In the genomic region with DNA sequence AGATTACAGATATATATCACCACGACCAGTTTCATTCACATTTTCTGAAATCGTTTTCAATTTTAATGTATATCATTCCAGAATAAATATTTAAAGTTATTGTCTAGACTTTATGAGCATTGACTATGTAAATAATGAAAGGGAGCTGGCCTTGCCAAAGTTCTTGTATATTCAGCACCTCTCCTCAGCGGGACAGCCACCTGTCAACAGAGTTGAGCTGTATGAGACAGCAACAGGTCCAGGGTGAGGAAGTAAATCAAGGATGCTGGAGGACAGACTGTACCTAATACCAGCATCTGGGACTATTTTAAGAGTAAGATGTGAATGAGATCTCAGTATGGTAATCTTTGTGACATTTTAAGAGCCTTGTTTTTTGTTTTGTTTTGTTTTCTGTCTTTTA, we compare ENCODE assay signal across 24 mouse cellular contexts. TPM values are rescaled to one million over a fixed set of nuclear protein-coding genes. Genes with fewer than 3 reads are reported as not detected.
"Had no signal": no experiment of that assay in that cellular context is flagged by ENCODE, and none has a peak within 500 bp of the region (broad histone marks: within the 10 kb centered on the region; RNA-seq: fewer than 3 reads in every experiment).

No protein-coding gene starts in this region.

- H3K9me3 ChIP-seq: neural tube, embryonic 12.5 days; neural tube, embryonic 13.5 days; neural tube, embryonic 15.5 days; stomach, embryonic 15.5 days had no signal

- H3K4me1 ChIP-seq: neural tube, embryonic 12.5 days; neural tube, embryonic 13.5 days; neural tube, embryonic 15.5 days; stomach, embryonic 15.5 days had no signal

- H3K4me3 ChIP-seq: neural tube, embryonic 12.5 days; neural tube, embryonic 13.5 days; neural tube, embryonic 15.5 days; stomach, embryonic 15.5 days had no signal

- H3K27me3 ChIP-seq: neural tube, embryonic 12.5 days; neural tube, embryonic 13.5 days; neural tube, embryonic 15.5 days; stomach, embryonic 15.5 days had no signal

- DNase-seq: retina, postnatal 1 day; right cerebral cortex, adult 18-20 months; right cerebral cortex, postnatal 14 days; right cerebral cortex, postnatal 25 days; right cerebral cortex, postnatal 4 days; spleen, adult 18-20 months; thymus, adult 18-20 months; thymus, adult 2 months; thymus, postnatal 14 days; thymus, postnatal 36 days; thymus, postnatal 4 days had no signal

- H3K9ac ChIP-seq: neural tube, embryonic 12.5 days; neural tube, embryonic 13.5 days; neural tube, embryonic 15.5 days; stomach, embryonic 15.5 days had no signal

- H3K27ac ChIP-seq: neural tube, embryonic 12.5 days; neural tube, embryonic 13.5 days; neural tube, embryonic 15.5 days; stomach, embryonic 15.5 days; stomach, postnatal 0 days had no signal

RNA-seq across cellular contexts. Expression of a gene that starts 29.7 kb away (rescaled TPM):
- total RNA-seq: neutrophil, adult 5-6 weeks had no signal
- polyA plus RNA-seq: stomach, embryonic 14.5 days; stomach, embryonic 16.5 days; thymus, postnatal 0 days had no signal

RNA-seq across cellular contexts. Expression of a gene that starts 50.1 kb away (rescaled TPM):
- total RNA-seq: neutrophil, adult 5-6 weeks had no signal
- polyA plus RNA-seq: neural tube, embryonic 12.5 days; neural tube, embryonic 14.5 days; small intestine, adult 2 months; spleen, adult 2 months; thymus, adult 2 months; urinary bladder, adult 2 months had no signal
